8 mouse cellular contexts compared by ENCODE assay signal in the genomic region with DNA sequence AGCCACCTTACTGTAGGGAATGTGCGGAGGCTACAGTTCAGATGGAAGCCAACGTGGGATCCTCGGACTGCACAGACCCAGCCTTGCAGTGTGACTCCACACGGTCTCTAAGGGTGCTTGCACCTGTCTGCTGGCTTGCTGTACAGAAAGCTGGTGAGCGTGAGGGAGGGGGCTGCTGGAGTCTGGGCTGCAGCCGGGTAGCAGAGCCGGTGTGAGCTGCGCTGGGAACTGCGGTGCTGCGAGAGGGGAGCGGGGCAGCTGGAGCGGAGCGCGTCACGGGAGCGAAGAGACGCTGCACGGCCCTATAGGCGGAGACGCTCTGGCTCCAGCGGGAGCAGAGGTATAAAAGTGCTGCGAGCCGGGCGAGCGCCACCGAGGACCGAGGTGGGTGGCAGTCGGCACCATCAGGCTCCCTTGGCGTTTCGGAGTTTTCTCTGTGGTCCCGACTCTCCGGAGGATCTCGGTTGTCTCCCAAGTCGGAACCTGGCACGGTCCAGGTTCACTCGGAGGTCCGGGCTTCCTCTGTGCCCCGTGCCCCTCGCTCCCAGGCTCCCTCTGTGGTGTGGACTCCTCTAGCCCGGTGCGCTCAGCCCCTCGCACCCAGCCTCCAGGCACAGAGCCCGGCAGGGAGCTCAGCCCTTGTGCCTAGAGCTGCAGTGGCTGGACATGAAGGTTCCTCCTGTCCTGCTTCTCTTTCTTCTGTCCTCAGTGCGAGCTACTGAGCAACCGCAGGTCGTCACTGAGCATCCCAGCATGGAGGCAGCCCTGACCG. TPM values are rescaled to one million over a fixed set of nuclear protein-coding genes. Genes with fewer than 3 reads are reported as not detected.
DNase-seq lines count a peak whose midpoint lies in the region; ATAC-seq and TF ChIP-seq lines count a peak whose summit lies in the region.

A gene (plus strand): TSS at position 343 of the 772 bp plus-strand sequence.

- POLR2A ChIA-PET in Patski (lab: Charles Lee), result no interaction called here

- peak; percentile 15 for ATAC-seq in Patski
- peak; percentile 97 for ATAC-seq in forebrain, embryonic 16.5 days
- ATAC-seq in intestine, postnatal 0 days, result peak; percentile 62; the same call in 1 of the 2 replicates
- ATAC-seq in liver, embryonic 15.5 days (ENCODE audit: insufficient read depth), result no peak
- no peak for ATAC-seq in erythroblast, adult 5-6 weeks (replicated peaks; ENCODE audit: low FRiP score, poor library complexity, severe bottlenecking)

- H3K36me3 ChIP-seq in forebrain, embryonic 16.5 days (ENCODE audit: control insufficient read depth, insufficient read depth), result no peaks in the 10 kb centered on the region
- no peaks in the 10 kb centered on the region for H3K36me3 ChIP-seq in intestine, postnatal 0 days (ENCODE audit: control insufficient read depth, insufficient read depth)
- no peaks in the 10 kb centered on the region for H3K36me3 ChIP-seq in liver, embryonic 15.5 days (replicated peaks)

- in situ Hi-C loops in Patski (cut with MboI; ENCODE audit: low pct_unique_long_range_greater_than_20kb), result no loop called here

- CTCF ChIA-PET in Patski (lab: Charles Lee), result no interaction called here

- peak within 1 kb of the TSS; percentile 60 for H3K9ac ChIP-seq in forebrain, embryonic 16.5 days (replicated peaks; ENCODE audit: low read depth, low read length)
- H3K9ac ChIP-seq in intestine, postnatal 0 days (ENCODE audit: low read depth, low read length), result no peak within 1 kb of the TSS
- no peak within 1 kb of the TSS for H3K9ac ChIP-seq in liver, embryonic 15.5 days

- no peaks in the 10 kb centered on the region for H3K9me3 ChIP-seq in forebrain, embryonic 16.5 days (ENCODE audit: control insufficient read depth, low read length)
- H3K9me3 ChIP-seq in intestine, postnatal 0 days (ENCODE audit: control insufficient read depth), result no peaks in the 10 kb centered on the region
- no peaks in the 10 kb centered on the region for H3K9me3 ChIP-seq in liver, embryonic 15.5 days (replicated peaks)

- TF ChIP-seq CTCF in Patski (IDR thresholded peaks at IDR 0.05), result no peak
- no peak for TF ChIP-seq CTCF in intestine, postnatal 0 days (IDR thresholded peaks at IDR 0.05; ENCODE audit: low read depth)

- peaks cover 47% of the 10 kb centered on the region for H3K27me3 ChIP-seq in Patski
- H3K27me3 ChIP-seq in forebrain, embryonic 16.5 days (replicated peaks; ENCODE audit: control insufficient read depth, insufficient read depth, low read length), result peaks cover 23% of the 10 kb centered on the region
- H3K27me3 ChIP-seq in intestine, postnatal 0 days (replicated peaks; ENCODE audit: control insufficient read depth, insufficient read depth, low read length), result peaks cover 34% of the 10 kb centered on the region
- peaks cover 63% of the 10 kb centered on the region for H3K27me3 ChIP-seq in liver, embryonic 15.5 days

- H3K27ac ChIP-seq in forebrain, embryonic 16.5 days (ENCODE audit: low read length), result no peak within 1 kb of the TSS
- no peak within 1 kb of the TSS for H3K27ac ChIP-seq in intestine, postnatal 0 days (ENCODE audit: low read depth, low read length)
- no peak within 1 kb of the TSS for H3K27ac ChIP-seq in liver, embryonic 15.5 days (replicated peaks)

- peak within 1 kb of the TSS; percentile 97 for H3K4me2 ChIP-seq in forebrain, embryonic 16.5 days (ENCODE audit: low read length)
- peak within 1 kb of the TSS; percentile 79 for H3K4me2 ChIP-seq in intestine, postnatal 0 days (replicated peaks; ENCODE audit: low read depth)
- peak within 1 kb of the TSS; percentile 46 for H3K4me2 ChIP-seq in liver, embryonic 15.5 days

- H3K4me1 ChIP-seq in forebrain, embryonic 16.5 days (replicated peaks; ENCODE audit: control insufficient read depth, insufficient read depth, low read length), result peaks cover 9% of the 10 kb centered on the region
- H3K4me1 ChIP-seq in intestine, postnatal 0 days (replicated peaks; ENCODE audit: control insufficient read depth, insufficient read depth, low read length), result no peaks in the 10 kb centered on the region; the same call in none of the 2 replicates
- H3K4me1 ChIP-seq in liver, embryonic 15.5 days (replicated peaks), result no peaks in the 10 kb centered on the region

- peak within 1 kb of the TSS; percentile 54 for H3K4me3 ChIP-seq in forebrain, embryonic 16.5 days (replicated peaks; ENCODE audit: low read length)
- peak within 1 kb of the TSS; percentile 40 for H3K4me3 ChIP-seq in intestine, postnatal 0 days (ENCODE audit: low read depth, low read length)
- H3K4me3 ChIP-seq in liver, embryonic 15.5 days (replicated peaks), result no peak within 1 kb of the TSS; the same call in 1 of the 2 replicates

- DNase-seq in heart, adult 11 months, result peak; percentile 78
- no peak for DNase-seq in heart, adult 8-10 months (ENCODE audit: low spot score)
- DNase-seq in Patski (ENCODE audit: low read depth, low spot score), result no peak
- peak; percentile 63 for DNase-seq in right cerebral cortex, postnatal 14 days

- WGBS in forebrain, embryonic 16.5 days, result 1% methylated on average over 47 of the region's 47 CpGs
- WGBS in intestine, postnatal 0 days, result 1% methylated on average over 46 of the region's 47 CpGs
- WGBS in liver, embryonic 15.5 days (ENCODE audit: insufficient replicate concordance), result 4% methylated on average over 47 of the region's 47 CpGs

RNA-seq across cellular contexts. Expression of the gene that starts here (rescaled TPM):
- total RNA-seq in heart, adult 8-10 months (2022), result under 1 TPM in 1 of 4 experiments, not detected in 3; 0.09 TPM
- not detected for polyA plus RNA-seq in Patski (2021)
- polyA plus RNA-seq in forebrain, embryonic 16.5 days (2015; fragmentation: Nextera tagmentation; extraction: Ambion mirVana), result 1.4 and 2.0 TPM in 2 replicates
- 0.22 and 0.35 TPM in 2 replicates for polyA plus RNA-seq in intestine, postnatal 0 days (2015; fragmentation: Nextera tagmentation; extraction: Ambion mirVana)
- 0.03 and 0.05 TPM in 2 replicates for polyA plus RNA-seq in liver, embryonic 15.5 days (2015; fragmentation: Nextera tagmentation; extraction: Ambion mirVana)
- not detected in 2 replicates for total RNA-seq in erythroblast, adult 5-6 weeks (2015; ENCODE audit: low replicate concordance)
- total RNA-seq in erythroblast, adult 5-6 weeks (2017; ENCODE audit: low replicate concordance), result 0.28 TPM in 1 of 2 replicates, not detected in the other

Comparison
In these comparisons a context has a peak if more than half of its experiments do, and no peak if none do; other contexts are left out.
1. DNase-seq: peak in heart, adult 11 months (single experiment) and right cerebral cortex, postnatal 14 days (single experiment); none in heart, adult 8-10 months (single experiment) and Patski (single experiment).
2. Peak in ATAC-seq in Patski; RNA of the gene not detected or under 1 TPM.
3. Peak in ATAC-seq, H3K4me3 ChIP-seq and H3K4me2 ChIP-seq in intestine, postnatal 0 days; RNA of the gene not detected or under 1 TPM.
4. H3K4me2 ChIP-seq: peak in every context shown above with its lines; median percentile 97 in forebrain, embryonic 16.5 days; 79 in intestine, postnatal 0 days; 46 in liver, embryonic 15.5 days.